Mouse (Mus musculus) 416B (cell line): ENCODE data around the gene Wnt3a.
"Not testable (repeated sequence)": the region's sequence is repeated elsewhere in the genome, so short reads cannot be mapped to it uniquely, and the experiment has no call there.

Experiments
- DNase-seq: peaks from one replicate; pipeline ENCODE4 v3.0.0; 2011; ENCODE audit warnings: low read depth

Wnt3a gene

DNA sequence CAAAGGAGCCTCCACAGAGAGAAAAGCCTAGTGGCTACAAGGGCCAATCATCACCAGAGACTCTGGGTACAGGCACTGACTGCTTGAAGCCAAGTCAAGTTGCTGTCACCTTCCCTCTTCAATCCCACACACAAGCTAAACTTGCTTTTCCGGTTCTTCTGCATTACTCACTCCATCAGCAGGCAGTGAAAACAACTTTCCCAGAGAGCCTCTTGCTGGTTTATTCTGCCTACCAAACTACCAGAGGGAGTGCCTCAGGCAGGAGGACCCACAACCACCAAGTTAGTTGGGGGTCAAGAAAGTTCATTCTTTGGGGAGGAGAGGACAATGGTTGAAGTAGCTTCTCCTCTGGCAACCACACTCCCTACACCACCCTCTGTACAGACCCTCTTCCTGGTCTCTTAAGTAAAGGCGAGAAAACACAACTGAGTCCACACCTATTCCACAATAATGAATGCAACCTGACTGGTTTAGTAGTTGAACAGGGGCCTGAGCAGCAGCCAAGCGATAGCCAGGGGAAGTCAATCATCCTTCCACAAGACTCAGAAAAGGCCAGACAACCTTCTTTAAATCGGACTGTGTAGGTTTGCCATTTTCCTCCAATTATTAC, 72.1 kb downstream of the Wnt3a start:
- DNase-seq: no peak

DNA sequence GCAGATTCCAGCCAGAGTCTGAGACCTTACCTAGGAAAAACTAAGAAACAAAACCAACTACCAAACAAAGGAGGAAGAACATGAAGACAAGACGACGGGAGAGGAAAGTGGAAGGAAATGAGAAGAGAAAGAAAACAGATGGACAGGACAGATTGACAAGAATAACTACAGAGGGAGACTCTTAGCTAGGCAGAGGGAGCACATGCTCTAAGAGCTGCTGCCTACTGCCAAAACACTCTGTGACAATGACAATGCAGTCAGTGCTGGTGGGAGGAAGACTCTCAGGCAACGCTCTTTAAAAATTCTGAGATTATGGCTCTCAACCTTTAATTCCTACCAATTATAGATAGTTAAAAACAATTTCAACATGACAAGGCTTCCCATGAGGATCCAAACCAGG, 73.6 kb downstream of the Wnt3a start:
- no peak for DNase-seq

DNA sequence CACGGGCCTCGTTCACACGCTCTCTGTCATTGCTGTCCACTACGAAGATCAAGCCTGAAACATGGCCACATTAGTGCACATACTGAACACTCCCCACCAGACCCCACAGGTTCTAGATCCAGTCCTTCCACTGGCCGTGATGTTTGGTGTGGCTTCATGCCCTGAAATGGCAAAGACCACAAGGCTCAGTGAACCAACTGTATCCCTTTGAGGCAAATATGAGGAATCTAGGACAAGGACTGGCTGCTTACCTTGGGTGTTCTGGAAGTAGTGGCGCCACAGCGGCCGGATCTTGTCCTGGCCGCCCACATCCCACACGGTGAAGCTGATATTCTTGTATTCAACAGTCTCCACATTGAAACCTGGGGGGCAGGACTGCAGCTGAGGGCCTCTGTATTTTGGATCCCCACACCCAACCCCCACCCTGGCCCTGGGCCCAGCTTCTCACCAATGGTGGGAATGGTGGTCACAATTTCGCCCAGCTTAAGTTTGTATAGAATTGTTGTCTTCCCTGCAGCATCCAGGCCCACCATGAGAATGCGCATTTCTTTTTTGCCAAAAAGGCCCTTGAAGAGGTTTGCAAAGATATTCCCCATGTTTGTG, 77.6 kb downstream of the Wnt3a start:
- no peak for DNase-seq

DNA sequence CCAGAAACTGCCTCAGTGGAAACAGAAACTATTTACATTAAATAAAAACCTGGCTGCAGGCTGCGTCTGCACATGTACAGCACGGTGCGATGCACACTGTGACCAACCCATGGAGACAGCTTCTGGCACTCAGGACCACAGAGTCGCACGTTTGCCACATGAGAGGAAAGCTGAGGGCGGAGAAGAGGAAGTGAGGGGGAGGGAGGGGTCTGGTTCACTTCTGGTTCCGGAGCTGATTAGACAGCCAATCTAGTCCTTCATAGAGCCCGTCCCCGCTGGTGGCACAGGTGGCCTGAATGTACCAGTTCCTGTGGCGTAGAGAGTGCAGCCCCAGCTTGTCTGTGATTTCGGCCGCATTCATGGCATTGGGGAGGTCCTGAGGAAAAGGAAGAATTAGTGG, 78.2 kb downstream of the Wnt3a start:
- DNase-seq: peak; percentile 70

DNA sequence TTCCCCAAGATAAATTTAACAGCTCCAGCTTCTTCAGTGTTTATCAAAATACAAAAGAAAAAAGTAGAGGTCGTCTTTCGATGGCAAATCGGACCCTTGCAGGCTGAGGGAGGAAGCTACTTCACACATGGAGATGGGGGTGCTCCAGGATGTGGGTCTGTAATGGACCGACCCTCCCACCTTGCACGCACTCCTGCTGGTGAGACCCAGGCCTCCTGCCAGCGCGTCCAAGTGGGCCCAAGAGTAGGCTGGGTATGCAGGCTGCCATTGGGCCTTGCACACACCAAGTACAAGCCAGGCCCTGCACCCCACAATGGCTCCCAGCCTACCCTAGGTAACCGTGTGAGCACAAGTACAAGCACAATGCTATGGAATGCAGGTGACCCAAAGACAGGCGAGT, 79.0 kb downstream of the Wnt3a start:
- DNase-seq: not testable (repeated sequence)

DNA sequence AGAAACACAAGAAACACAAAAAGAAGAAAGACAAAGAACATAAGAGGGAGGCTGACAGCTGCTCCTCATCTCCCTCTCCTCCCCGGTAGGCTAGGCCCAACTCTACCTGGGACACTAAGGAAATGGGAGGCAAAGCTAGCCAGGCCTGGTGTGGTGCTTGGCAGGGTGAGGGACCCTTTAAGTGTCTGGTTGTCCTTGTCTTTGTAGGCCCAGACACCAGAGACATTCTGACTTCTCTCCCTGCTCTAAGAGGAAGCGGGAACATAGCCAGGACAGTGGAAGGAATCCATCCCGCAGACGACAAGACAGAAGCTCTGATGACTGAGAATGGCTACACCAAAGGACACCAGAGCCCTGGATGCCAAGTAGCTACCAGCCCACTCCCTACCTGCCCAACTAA, 80.5 kb downstream of the Wnt3a start:
- no peak for DNase-seq

DNA sequence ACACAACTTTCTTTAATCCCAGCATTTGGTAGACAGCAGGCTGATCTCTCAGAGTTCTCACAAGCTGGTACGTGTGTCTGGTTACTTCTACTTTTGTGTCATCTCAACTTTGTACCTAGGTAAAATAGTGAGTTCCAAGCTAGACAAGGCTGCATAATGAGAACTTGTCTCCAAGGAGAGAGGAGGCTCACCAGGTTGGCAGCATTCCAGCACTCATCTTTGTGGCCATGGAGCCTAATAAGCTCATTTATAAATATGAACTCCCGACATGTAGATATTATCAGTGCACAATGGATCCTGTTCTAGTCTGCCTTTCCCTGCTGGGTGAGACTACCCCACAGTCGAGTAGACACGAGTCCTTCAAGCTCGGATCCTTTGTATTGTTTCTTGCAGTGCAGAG, 81.0 kb downstream of the Wnt3a start:
- no peak for DNase-seq

DNA sequence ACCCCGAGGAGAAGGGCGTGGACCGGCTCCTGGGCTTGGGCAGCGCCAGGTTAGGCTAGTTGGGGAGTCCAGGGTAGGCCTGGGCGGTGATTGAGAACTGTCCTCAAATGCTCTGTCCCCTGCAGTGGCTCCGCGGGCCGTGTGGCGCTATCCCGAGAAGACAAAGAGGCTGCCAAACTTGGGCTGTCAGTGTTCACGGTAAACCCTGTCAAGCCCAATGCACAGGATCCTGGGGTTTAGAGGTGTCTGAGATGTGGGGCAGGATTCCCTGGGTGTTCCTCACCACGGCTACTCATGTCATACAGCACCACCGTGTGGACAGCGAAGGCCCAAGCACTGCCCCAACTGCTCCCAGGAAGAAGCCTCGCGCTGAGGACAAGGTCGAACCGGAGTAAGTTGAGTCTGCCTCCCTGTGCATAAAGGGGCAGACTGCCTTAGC, 81.5 kb downstream of the Wnt3a start:
- peak; percentile 82 for DNase-seq

DNA sequence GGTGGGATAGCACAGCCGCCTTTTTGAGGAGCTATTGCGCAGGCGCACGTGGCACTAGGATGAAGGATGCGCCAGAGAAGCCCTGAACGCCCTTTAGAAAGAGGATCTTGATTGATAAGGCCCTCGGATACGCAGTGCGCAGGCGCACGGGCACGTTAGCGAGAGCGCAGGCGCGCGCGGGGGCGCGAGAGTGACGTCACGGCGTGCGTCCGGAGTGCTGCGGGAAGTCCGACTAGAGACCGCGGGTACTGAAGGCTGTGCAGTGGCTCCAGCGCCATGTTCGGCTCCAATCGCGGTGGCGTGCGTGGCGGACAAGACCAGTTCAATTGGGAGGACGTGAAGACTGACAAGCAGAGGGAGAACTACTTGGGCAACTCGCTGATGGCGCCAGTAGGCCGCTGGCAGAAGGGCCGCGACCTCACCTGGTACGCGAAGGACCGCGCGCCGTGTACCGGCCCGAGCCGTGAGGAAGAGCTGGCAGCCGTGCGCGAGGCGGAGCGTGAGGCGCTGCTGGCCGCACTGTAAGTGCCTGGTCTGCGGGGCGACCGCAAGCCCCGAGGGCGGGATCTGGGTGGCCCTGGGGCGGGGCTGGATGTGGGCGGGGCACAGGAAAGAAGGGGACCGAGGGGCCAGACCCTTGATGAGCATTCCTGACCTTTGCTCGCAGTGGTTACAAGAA, 82.3 kb downstream of the Wnt3a start, which contains the start of gene 2310033P09Rik:
TSS of gene 2310033P09Rik (plus strand) at position 169 of the 679 bp plus-strand sequence.
- peak; percentile 95 for DNase-seq

DNA sequence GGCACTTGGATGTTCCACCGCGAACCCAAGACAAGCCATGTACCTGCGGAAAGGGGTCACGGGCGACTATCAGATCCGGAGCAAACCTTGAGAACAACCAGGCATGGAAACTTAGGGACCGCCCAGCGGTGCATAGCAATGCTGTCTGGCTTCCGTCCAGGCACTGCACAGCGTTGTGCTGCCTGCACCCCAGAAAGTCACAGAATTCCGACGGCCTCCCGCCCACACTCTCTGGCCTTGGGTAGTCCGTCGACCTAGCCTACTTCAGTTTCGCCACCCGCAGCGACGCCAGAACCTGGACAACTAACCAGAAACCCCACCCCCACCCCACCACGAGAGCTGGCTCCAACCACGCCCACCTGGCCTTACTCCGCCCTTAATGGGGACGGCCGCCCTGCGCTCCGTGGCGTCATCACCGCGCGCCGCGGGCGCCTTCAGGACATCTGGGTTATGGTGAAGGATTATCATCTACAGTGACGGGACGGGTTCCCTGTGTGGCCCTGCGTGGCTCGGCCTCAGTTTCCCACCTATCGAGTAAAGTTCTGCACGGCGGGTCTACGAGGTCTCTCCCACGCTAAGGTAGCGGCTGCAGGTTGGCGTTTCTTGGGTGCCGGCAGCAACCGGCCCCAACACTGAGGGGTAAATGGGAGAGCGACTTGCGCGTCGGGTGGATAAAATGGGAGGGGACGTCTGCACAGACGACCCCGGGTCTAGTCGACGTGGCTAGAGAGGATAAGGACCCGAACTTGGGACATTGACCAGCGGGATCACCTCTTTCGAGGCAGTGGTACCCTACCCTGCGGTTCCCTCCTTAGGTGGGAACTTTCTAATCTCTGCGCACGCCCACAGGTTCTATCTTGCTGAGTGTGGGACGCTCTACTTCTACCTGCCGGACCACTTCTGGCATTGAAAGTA, 88.2 kb downstream of the Wnt3a start, which contains the start of gene Mrpl55:
TSS of gene Mrpl55 (plus strand) at position 406 of the 915 bp plus-strand sequence.
- peak; percentile 94 for DNase-seq

DNA sequence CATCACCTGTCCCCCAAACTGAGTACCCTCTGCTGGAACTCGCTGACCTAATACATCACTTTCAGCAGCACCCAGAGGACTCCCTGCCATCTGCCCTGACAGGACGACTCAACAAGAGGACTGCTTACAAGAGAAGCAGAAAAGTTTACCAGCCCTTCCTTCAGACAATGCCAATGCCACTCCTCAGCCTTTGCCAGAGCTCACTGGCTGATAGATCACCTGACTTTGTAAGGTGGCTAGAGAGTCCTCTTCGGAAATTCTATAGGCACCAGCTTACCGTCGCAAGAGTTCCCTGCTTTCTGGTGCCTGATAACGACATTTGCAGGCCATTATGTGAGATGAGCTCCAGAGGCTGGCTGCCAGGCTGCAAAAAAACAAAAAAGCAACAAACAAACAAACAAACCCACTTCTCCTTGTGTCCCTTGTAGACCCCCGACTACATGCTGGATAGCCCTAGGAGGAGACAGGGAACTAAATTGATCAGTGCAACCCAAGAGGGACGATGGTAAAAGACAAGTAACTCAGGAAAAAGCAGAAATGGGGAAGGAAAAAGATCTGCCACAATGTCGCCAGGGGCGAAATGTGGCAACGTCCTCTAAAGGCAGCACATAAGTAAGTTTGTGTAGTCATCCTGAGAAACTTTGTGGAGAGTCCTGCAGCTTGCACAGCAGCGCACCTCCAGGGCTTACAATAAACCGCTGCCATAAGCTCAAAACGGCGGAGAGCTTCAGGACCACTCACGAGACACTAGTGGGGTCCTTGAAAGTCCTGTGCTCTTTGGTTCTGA, 89.1 kb downstream of the Wnt3a start:
- DNase-seq: peak; percentile 50
